Mouse (Mus musculus): ENCODE measurements at regions not wholly inside any gene's neighbourhood (a gene's known extent, or its start where the extent isn't known, plus 50 kb on each side); places are given as distances from the start of the nearest gene placed in this dataset.

DNA sequence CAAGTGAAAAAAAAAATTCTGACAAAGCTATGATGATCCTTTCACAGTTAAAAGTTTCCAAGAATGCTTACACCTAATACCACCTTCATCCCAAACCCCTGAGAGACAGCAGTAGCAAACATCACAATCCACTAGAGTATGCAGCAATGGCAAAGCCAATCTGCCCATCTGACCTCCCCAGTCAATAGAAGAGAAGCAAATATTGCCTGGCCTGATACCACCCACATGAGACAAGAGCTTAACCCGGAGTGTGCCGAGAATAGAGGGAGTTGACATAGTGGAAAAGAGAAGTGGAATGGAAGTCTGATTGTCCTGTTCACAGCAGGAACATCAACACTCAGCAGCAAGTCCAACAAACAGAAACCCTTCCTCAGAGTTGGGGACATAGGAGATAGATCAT lies 219.9 kb upstream of the Pou3f3 start:
- H3K36me3 ChIP-seq (ENCODE audit: control insufficient read depth, insufficient read depth): no peaks in the 10 kb centered on the region
- ATAC-seq: no peak
- no peak for TF ChIP-seq CTCF (IDR thresholded peaks at IDR 0.05; ENCODE audit: low read depth)
- no peaks in the 10 kb centered on the region for H3K9me3 ChIP-seq (ENCODE audit: control insufficient read depth)
- WGBS: 50% methylated on average over 2 of the region's 2 CpGs
- H3K27ac ChIP-seq (ENCODE audit: low read depth, low read length): no peak overlapping the region
- H3K9ac ChIP-seq (ENCODE audit: low read depth, low read length): no peak overlapping the region
- no peak overlapping the region for H3K4me2 ChIP-seq (replicated peaks; ENCODE audit: low read depth)
- H3K27me3 ChIP-seq (replicated peaks; ENCODE audit: control insufficient read depth, insufficient read depth, low read length): no peaks in the 10 kb centered on the region
- no peak overlapping the region for H3K4me3 ChIP-seq (ENCODE audit: low read depth, low read length)
- H3K4me1 ChIP-seq (replicated peaks; ENCODE audit: control insufficient read depth, insufficient read depth, low read length): no peaks in the 10 kb centered on the region

DNA sequence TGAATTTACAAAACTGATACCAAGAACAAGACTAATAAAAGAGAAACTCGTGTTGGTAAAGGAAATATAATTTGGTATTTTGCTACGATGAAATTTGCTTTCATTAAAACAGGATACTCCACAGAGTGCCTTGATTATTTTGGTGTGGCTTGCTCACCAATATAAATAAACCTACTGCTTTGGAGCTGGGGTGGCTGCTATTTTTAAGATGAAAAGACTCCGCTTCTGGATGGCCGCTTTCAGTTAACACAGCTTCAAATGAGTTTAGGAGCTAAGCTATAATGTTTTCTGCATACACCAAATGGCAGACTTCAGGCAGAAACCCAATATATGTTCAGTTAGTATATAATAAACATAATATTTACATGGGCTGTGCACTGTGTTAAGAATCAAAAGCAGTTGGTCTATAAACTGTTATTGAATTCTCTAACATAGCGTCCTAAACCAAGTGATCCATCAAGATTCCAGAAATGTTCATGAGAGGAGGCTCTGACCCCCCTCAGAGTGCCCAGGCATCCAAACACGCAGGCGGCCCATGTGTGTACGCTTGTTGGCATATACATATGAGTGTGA lies 215.1 kb upstream of the Pou3f3 start:
- no peak for TF ChIP-seq CTCF (IDR thresholded peaks at IDR 0.05; ENCODE audit: low read depth)
- Histone ChIP-seq H3K4me2 (replicated peaks; ENCODE audit: low read depth) (no peak overlapping the region), H3K9me3 (ENCODE audit: control insufficient read depth) (no peaks in the 10 kb centered on the region), H3K27me3 (replicated peaks; ENCODE audit: control insufficient read depth, insufficient read depth, low read length) (no peaks in the 10 kb centered on the region), H3K27ac (ENCODE audit: low read depth, low read length) (no peak overlapping the region), H3K36me3 (ENCODE audit: control insufficient read depth, insufficient read depth) (no peaks in the 10 kb centered on the region), H3K9ac (ENCODE audit: low read depth, low read length) (no peak overlapping the region), H3K4me1 (replicated peaks; ENCODE audit: control insufficient read depth, insufficient read depth, low read length) (no peaks in the 10 kb centered on the region), H3K4me3 (ENCODE audit: low read depth, low read length) (no peak overlapping the region)
- ATAC-seq: no peak
- 63% methylated on average over 8 of the region's 8 CpGs for WGBS

DNA sequence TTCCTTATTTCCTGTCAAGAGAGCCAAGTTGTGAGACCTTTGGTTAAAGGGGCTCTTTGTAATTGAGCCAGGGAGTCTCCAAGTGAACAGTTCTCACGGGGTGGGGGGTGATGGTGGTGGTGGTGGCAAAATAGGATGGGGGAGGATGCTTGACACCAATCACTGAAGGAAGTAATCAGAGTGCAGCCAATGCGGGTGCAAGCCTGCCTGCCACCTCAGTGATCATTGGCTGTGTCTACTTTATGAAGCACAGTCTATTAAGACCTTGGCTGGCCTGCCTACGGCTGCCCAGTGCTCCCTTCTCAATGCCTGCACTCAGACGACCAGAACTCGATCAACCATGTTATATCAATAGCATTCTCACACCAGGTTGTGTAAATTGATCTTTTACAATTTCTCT lies 206.0 kb upstream of the Pou3f3 start:
- ATAC-seq: no peak
- no peaks in the 10 kb centered on the region for H3K36me3 ChIP-seq (ENCODE audit: control insufficient read depth, insufficient read depth)
- TF ChIP-seq CTCF (IDR thresholded peaks at IDR 0.05; ENCODE audit: low read depth): no peak
- H3K27me3 ChIP-seq (replicated peaks; ENCODE audit: control insufficient read depth, insufficient read depth, low read length): no peaks in the 10 kb centered on the region
- H3K27ac ChIP-seq (ENCODE audit: low read depth, low read length): no peak overlapping the region
- no peak overlapping the region for H3K4me2 ChIP-seq (replicated peaks; ENCODE audit: low read depth)
- no peak overlapping the region for H3K9ac ChIP-seq (ENCODE audit: low read depth, low read length)
- H3K4me3 ChIP-seq (ENCODE audit: low read depth, low read length): no peak overlapping the region
- 76% methylated on average over 5 of the region's 5 CpGs for WGBS
- no peaks in the 10 kb centered on the region for H3K9me3 ChIP-seq (ENCODE audit: control insufficient read depth)
- peaks cover 6% of the 10 kb centered on the region for H3K4me1 ChIP-seq (replicated peaks; ENCODE audit: control insufficient read depth, insufficient read depth, low read length)

DNA sequence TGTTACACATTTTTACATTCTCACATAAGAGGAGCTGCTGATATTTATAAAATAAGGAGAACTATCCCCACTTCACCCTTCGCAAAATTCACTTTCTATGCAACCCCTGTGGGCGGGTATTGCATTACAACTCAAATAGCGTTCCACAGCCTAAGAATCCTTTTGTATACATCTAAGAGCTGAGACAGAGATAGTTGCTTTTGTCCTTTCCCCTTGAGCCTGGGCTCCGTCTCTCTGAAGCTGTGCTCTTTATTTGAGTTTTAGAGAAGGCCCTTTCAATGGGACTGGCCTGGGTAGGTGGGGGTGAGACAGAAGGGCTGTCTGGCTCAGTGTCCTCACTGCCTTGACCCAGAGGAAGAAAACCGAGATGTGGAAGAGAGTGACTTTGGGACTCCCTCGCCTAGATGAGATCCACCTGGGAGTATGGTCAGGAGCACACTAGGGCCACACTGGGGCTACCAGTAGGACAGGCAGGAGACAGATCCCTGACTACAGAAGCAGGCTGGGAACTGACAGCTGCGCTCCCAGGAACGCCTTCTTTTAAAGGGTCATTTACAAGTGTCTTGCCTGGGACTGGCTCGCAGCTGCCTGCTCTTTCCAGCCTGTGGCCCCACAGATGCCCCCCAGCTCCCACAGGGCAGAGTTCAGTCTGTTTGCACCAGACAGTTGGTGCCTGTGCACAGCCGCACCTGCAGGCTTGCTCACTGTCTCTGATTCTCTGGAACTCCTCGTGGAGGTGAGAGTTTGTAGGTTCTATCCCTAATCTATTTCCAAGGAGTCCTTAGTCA lies 204.5 kb upstream of the Pou3f3 start:
- ATAC-seq: peak; percentile 76
- TF ChIP-seq CTCF (IDR thresholded peaks at IDR 0.05; ENCODE audit: low read depth): no peak
- Histone ChIP-seq H3K36me3 (ENCODE audit: control insufficient read depth, insufficient read depth) (no peaks in the 10 kb centered on the region), H3K4me2 (replicated peaks; ENCODE audit: low read depth) (peak overlapping the region; percentile 77), H3K9me3 (ENCODE audit: control insufficient read depth) (no peaks in the 10 kb centered on the region), H3K4me3 (ENCODE audit: low read depth, low read length) (peak overlapping the region; percentile 38), H3K4me1 (replicated peaks; ENCODE audit: control insufficient read depth, insufficient read depth, low read length) (peaks cover 6% of the 10 kb centered on the region), H3K9ac (ENCODE audit: low read depth, low read length) (peak overlapping the region; percentile 32), H3K27ac (ENCODE audit: low read depth, low read length) (peak overlapping the region; percentile 82), H3K27me3 (replicated peaks; ENCODE audit: control insufficient read depth, insufficient read depth, low read length) (no peaks in the 10 kb centered on the region)
- WGBS: 27% methylated on average over 11 of the region's 11 CpGs

DNA sequence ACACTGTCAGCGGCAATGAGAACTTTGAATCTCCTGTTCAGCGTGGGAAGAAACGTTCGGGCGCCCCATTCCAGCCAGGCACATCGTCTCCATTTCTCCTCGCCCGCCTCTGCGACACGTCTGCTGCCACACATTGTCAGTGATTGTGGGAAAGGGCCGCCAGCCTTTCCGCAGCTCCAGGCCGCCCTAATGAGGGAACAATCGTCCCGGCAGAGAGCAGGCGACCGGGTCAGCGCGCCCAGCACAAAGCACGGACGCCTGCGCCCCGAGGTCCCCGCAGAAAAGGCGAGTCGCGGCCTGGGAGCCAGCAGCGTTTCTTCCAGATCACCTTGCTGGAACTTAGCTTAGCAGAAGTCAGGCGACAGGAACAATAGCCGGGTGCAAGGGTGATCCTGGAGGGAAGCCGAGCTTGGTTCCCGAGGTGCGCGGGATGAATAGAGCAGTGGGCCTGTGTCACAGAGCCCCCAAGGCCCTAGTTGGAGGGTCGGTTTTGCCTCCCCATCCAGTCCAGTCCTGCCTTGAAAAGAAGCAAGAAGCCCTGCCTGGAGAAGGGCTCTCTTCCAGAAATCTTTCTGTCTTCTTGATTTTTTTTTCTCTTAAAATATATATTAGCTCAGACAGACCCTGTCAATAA lies 203.8 kb upstream of the Pou3f3 start:
- Histone ChIP-seq H3K9me3 (ENCODE audit: control insufficient read depth) (no peaks in the 10 kb centered on the region), H3K36me3 (ENCODE audit: control insufficient read depth, insufficient read depth) (no peaks in the 10 kb centered on the region), H3K4me3 (ENCODE audit: low read depth, low read length) (peak overlapping the region; percentile 38), H3K27ac (ENCODE audit: low read depth, low read length) (peak overlapping the region; percentile 82), H3K27me3 (replicated peaks; ENCODE audit: control insufficient read depth, insufficient read depth, low read length) (no peaks in the 10 kb centered on the region), H3K4me2 (replicated peaks; ENCODE audit: low read depth) (peak overlapping the region; percentile 77), H3K4me1 (replicated peaks; ENCODE audit: control insufficient read depth, insufficient read depth, low read length) (peaks cover 6% of the 10 kb centered on the region), H3K9ac (ENCODE audit: low read depth, low read length) (peak overlapping the region; percentile 32)
- TF ChIP-seq CTCF (IDR thresholded peaks at IDR 0.05; ENCODE audit: low read depth): no peak
- WGBS: 12% methylated on average over 35 of the region's 35 CpGs
- 0 out of 2 replicates have a peak, but pooled peaks have one; percentile 5 for ATAC-seq

DNA sequence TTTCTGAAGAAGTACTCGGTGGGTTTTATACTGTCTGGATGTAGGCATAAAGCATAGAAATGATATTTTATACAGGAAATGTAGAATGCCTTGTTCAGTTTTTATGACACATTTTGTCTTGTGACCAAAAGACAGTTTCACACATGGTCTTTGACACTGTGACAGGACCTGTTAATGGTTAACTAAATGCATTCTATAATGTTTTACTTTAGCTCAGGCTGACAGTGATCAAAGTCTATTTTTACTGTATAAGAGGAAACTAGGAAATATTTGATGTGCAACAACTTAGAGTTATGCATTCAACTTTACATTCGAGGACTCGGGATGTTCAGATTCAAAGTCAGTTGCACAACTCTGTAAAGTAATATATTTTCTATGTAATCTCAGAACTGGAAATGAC lies 199.5 kb upstream of the Pou3f3 start:
- Histone ChIP-seq H3K27ac (ENCODE audit: low read depth, low read length) (peak overlapping the region; percentile 80), H3K4me3 (ENCODE audit: low read depth, low read length) (peak overlapping the region; percentile 12; the same call in 1 of the 2 replicates), H3K27me3 (replicated peaks; ENCODE audit: control insufficient read depth, insufficient read depth, low read length) (no peaks in the 10 kb centered on the region), H3K4me1 (replicated peaks; ENCODE audit: control insufficient read depth, insufficient read depth, low read length) (peaks cover 3% of the 10 kb centered on the region), H3K36me3 (ENCODE audit: control insufficient read depth, insufficient read depth) (no peaks in the 10 kb centered on the region), H3K4me2 (replicated peaks; ENCODE audit: low read depth) (peak overlapping the region; percentile 42), H3K9ac (ENCODE audit: low read depth, low read length) (no peak overlapping the region), H3K9me3 (ENCODE audit: control insufficient read depth) (no peaks in the 10 kb centered on the region)
- no peak for TF ChIP-seq CTCF (IDR thresholded peaks at IDR 0.05; ENCODE audit: low read depth)
- peak; percentile 92 for ATAC-seq
- WGBS: 30% methylated on average over 3 of the region's 3 CpGs

Data from intestine, postnatal 0 days (tissue).